Mouse (Mus musculus) frontal cortex, postnatal 25 days (tissue): ENCODE measurements at regions not wholly inside any gene's neighbourhood (a gene's known extent, or its start where the extent isn't known, plus 50 kb on each side); places are given as distances from the start of the nearest gene placed in this dataset.

ENCODE experiments used
- DNase-seq, 2 experiments: peaks; one replicate each; pipeline ENCODE4 v3.0.0; 2022; ENCODE audit warnings: low spot score in 2 of 2

DNA sequence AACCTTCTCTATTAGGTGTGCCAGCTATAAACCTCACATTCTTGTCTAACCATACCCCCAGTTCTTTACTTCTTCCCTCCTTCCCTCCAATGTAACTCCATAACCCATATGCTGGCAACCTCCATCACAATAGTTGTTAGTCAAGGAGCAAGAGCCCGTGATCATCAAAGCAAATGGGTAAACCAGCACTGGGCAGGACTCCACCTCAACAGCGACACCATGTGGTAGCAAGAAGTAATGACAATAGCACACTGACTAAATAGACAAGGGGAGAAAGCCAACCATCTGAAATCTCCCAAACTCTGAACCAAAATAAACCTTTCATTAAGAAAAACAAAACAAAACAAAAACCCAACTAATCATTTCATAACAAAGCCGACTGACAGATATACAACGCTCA is 297.8 kb downstream of the Psat1 start:
- DNase-seq: no peak

DNA sequence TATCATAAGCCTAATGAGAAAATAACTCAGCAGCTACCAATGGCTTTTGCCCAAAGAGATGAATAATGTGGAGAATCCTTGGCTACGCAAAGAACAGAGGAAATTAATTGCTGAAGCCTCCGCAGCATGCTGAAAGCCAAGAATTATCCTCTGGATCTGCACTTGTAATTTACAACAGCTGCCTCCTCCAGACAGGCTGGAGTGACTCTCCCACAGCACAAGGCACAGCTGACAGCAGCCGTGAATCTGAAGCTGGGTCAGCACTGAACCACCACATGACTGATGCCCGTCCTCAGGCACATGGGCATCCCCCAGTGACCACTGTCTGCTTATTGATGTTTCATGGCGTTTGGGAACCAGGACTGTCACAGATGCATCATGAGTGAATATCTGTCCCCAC is 299.8 kb downstream of the Psat1 start:
- DNase-seq: no peak

DNA sequence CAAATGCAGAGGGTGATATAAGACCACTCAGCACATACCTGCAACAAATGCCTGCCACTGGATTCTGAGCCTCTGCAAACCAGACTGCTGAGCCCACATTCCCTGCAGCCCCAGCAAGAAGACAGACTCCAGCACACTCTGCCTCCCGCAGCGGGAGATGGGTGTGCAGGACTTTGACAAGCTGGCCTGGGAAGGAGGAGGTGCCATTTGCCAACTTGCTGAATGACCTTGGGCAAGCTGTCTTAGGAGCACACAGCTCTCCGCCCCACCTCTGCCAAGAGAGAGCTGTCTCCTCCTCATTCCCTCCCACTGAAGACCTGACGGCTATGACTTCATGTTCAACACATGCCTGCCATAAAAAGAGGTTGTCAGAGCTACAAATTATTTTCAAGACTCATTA is 302.4 kb downstream of the Psat1 start:
- DNase-seq: no peak

DNA sequence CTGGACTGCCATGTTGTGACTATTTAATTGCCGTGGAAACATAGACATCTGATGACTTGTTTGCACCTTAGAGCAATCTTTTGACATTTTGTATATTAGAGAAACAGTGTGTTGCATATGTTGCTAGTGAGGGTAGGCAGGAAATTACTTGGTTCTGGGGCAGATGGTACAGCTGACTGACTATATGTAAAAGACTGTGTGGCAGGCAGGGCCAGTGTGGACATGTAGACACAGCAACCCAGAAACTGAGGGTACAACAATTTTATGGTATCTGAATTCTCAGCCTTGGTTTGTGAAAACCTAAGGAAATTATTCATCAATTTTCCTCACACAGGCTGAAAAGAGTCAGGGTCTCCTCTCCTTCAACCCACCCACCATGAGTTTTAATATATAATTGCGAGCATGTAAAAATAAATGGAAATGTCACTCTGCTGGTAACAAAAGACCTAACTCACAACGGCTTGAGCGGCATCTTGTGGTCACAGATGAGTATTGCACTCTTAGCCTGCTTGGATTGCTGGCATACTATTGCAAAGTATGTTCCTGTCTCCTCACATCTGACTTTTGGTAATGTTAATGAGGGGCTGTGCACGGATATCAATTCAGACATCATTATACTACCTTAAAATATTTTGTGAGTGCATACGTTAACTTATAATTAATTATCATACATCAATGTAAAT is 329.8 kb downstream of the Psat1 start:
- peak; percentile 52 to 59 for DNase-seq

DNA sequence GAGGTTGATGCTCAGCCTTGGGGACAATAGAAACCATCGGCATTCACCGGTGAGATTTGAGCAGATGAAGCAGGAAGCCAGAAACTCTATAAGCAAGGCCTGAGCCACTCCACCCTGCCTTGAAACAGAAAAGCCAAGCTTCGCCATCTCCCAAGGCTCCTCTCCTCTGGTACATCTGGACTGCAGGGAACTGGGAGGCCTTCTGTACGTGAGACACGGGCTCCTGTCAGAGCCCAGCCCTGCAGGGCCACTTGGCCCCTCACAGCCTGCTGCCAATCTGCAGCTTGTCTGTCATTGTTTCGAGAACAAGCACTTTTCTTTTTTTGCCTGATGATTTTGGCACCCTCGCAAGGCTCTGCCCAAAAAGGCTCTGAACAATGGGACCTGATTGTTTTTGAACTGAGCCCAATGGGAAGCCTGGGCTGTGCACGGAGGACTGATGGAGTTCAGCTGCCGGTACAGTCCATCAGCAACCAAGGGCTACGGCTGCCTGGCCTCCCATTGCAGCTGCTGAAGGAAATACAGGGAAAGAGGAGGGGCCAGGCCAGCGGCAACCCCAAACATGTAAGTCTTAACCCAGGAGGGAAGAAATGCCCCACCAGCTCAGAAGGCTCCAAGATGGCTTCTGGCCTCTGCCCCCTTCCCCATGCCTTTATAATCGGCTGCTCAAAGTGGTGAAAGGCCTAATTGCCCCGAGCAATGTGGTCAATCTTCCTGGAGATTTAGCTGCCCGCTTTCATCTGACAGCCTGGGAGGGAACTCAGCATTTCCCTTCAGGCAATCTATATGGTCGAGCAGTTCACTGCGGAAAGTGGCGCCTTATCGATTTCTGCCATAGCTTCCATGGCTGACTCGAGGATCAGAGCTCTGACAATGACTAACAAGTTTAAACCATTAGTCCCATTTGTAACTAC is 332.2 kb downstream of the Psat1 start:
- no peak for DNase-seq

DNA sequence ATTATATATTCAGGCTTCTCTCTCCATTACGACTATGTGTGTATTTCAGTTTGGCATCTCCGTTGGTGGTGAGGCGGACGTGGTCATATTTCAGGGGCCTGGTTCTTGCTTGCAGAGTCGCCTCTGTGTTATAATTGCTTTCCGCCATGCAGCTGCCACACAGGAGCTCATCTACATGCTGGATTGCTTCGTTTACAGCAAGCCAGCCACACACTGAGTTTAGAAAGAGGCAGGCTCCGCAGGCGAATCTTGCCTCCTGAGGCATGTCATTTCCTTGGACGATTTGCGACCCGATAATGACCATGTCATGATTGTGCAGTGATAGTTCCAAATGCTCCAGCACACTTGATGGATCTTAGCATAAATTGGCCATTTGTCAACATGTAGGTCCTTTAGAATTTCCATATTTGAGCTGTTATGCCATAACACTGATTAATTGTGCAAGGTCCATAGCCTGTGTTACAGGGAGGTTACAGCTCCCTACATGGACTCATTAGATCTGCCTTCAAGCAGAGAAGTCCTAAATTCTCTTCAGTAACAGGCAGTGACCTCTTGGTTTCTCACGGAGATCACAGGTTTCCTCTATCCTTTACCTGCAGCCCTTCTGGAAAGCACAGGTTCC is 335.9 kb downstream of the Psat1 start:
- DNase-seq: no peak

DNA sequence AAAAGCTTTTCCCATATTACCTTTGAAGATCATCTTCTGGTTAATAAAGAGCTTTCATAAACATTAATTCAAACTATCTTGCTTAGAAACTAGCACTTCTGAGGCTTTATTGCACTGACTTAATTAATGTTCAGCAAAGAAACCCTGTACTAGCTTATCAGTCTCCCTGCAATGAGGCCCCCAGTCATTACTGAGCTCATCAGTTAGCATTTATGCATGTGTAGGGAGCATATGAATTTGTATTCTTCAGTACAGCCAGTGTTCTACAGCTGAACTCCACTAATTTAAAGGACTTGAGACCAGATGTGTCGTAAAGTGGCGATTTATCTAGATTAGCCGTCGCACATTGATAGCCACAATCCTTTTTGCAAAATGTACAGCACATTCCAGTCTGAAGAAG is 340.7 kb downstream of the Psat1 start:
- no peak for DNase-seq

DNA sequence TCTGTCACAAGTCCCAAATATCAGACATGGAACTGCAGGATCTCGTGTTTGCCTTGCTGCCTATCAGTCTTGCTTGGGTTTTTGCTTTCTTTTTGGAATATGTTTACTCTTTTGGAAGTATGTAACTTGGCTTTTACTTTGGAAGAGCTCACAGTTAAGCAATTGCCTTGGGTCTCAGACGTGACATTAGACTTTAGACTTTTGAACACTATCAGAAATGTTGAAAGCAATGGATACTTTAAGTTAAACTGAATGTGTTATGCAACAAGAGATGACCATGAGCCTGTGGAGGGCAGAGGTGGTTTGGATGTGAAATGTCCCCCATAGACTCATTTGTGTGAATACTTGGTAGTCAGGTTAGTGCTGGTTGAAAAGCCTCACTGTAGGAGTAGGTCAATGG is 354.3 kb downstream of the Psat1 start:
- no peak for DNase-seq

DNA sequence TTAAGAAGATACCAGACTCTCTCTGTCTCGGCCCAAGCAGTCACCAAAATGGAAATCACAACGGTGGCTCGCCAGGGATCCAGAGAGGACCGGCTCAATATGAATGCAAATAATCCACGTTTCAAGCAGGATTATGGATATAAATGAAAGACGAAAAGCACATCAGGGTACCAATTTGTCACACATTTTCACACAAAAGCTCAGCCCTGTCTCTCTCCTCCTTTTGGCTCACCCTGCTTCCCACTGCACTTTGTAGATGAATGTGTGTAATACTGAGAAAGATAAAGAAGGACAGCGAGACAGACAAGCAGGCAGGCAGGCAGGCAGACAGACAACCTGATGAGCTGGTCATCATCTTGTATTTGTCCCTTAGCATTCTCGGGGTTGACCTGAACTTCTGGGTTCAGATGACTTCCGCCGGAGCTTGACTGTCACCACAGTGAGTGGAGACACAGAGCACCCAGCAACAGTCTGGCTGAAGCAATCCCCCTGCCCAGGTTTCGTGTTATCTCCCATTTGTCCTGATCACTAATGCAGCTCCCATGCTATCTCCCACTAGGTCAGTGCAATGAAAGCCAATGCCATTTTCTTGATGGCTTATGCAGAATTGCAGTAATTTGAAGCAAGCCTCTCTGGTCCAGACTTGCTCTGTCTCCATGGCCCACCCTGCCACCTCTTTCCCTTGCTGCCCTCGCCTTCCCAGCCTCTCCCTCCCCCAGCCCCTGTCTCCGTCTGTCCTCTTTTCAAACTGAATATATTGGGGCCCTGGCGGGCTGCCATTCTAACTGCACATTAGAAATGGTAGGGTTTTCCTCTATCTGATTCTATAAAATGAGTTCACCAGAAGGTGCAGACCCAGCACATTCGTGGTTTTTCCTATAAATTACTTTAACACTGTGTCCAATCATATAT is 363.1 kb downstream of the Psat1 start:
- no peak for DNase-seq

DNA sequence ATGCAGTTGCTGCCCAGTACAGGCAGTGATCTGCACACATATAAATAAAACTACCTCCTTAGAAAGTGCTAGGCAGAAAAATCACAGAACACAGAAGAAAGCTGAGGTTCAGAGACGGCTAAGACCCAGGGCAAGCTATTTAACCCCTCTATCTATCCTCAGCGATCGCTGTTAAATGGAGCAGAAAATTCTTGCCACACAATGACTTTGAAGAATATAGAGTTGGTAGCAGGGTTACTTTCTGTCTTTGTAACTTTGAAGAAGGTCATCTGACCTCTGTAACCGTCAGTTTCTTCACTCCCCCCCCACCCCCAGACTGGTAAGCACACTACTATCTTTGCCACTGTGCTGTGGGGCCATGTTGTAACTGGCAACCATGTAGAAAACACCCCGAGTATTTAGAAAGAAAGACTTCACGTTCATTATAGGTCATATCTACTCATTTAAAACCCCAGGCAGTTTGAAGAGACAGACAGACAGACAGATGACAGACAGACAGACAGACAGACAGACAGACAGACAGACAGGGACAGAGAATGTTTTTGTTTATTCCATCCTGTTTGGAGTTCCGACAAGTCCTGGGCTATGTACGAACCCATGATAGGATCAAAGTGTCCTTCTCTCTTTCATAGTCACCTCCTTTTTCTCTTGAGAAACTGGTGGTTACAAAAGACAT is 363.9 kb downstream of the Psat1 start:
- no peak for DNase-seq

DNA sequence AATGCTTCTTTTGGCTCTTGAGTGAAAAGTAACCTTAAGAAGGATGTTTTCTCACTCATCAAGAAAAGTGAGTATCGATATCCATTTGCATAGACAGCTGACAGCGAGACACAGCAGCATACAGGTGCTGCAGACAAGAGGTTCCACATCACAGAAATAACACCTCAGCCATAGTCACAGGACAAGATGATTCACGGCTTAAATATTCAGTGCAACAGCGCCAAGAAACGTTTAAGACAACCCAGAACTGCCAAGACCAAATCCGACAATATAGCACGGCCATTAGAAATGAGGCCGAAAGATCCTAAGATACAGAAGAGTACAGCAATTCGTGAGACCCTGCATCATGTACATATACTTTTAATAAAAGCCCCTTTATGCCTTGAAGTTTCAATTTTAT is 375.9 kb downstream of the Psat1 start:
- DNase-seq: no peak

DNA sequence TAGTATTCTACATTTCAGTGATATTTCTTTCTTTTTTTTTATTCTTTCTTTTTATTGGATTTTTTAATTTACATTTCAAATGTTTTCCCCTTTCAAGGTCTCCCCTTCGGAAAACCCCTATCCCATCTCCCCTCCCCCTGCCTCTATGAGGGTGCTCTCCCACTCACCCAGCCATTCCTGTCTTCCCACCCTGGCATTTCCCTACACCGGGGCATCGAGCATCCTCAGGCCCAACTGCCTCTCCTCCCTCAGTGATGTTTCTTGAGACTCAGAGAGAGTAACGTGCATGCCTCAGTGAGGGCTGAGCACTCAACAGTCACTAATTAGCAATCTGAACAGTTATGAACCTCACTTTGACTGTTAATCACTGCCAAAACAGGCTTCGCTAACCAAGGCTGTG is 385.6 kb downstream of the Psat1 start:
- DNase-seq: no peak

DNA sequence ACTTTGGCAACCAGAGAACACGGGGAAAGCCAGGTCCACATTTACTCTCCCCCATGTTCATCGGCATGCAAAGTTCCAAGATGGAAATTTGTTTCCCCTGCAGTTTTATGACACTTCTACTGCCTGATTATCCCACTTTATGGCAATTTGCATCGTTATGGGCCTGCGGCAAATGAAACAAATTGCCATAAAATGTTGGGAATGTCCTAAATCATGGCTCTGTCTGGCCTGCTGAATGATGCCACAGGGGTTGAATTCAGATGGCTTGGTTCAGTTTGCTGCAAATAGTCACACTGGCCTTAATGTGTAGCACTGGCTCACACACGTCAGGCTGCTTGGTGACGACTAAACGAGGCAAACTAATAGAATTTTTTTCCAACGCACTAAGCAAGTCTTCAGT is 393.2 kb downstream of the Psat1 start:
- no peak for DNase-seq

DNA sequence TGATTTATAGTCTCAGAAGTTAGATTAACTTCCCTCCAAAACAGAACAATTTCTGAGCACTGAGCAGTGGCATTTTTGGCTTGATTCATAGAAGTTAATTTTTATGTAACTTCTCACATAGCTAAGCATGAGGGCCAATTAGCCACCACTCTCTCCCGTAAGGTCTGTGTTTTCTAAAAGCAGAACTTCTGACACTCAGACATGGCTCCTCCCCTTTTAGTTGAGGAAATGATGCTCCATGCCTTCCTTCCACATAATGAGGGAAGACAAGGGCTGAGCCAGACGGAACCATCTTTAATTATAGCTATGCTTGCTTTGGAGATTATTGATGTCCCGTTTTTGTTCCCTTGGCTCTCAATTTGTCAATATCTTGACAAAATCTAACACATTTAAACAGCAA is 429.3 kb downstream of the Psat1 start:
- no peak for DNase-seq

DNA sequence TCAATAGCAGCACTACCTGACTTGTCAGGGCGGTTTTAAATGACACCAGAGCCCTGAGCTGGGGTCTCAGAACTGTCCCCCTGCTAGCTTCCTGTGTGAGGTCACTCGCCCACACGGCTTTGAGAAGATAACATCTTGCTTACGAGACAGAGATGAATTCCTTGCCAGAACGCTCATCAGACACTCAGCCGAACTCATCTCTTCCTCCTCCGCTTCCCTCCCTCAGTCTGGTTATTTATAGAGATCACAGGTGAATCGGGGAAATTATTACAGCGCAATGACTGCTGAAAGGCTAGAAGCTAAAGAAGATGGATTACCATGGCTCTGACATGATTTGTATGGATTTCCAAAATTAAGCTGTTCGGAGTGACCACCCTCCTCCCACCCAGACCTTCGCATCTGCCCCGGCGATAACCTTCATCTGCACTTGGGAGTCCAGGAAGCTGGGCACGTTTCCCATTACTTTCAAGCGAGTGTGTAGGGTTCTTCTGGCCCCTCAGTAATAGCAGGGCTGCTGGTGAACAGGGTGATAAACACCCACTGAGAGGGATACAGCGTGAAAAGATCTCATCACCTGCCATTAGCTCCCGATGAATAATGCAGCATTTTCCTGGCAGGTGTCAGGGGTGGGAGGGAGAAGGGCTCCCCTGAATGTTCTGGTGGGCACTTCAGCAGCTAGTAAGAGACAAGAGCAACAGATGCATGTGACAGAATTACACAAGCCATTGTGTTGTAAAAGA is 430.4 kb downstream of the Psat1 start:
- peak in 1 of 2 experiments; percentile 5 for DNase-seq

DNA sequence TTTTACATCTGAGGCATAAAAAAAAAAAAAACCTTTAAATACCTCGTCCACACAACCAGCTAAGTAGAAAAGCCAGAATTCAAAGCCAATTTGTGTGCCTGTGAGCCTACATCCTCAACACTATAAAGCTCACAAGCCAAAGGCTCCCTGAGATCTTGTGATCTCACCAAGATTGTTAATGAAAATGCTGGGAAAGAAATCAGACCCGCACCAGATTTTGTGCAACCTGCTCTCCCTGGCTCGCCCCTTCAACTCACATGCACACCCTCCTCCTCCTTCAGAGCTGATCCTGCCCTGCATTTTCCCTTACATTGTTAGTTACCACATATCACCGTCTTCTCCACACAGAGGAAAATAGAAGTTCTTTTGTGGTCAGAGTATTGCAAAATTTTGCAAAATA is 433.9 kb downstream of the Psat1 start:
- DNase-seq: no peak

DNA sequence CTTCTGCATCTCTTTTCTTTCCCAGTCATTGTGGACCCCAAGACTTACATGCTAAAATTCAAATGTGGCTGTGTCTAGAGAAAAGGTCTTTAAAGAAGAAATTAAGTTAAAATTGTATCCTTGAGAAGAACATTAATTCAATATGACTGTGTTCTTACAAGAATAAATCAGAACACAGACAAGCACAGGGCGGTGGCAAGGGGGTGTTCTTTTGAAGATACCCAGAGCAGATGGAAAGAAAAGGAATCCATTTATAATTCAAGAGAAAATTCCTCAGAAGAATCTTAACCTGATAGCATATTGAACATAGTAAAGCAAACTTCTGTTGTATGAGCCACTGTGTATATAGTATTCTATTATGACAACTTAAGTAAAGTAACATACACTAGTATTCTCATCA is 436.7 kb downstream of the Psat1 start:
- no peak for DNase-seq

DNA sequence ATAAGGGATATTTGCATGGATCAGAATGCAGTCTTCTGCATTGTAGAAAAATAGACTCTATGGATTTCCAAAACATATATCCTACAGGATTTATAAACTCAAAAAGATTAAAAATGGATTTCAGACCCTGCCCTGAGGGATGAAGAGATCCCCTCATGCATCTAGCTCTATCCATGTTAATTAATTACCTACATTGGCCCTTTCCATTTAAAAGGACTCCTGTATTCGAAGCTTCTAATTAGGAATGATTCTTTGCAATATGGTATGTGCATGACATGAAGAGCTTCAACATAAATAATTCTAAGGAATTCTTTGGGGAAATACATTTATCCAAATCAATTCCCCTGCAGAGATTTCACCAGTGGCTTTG is 444.2 kb downstream of the Psat1 start:
- DNase-seq: no peak

DNA sequence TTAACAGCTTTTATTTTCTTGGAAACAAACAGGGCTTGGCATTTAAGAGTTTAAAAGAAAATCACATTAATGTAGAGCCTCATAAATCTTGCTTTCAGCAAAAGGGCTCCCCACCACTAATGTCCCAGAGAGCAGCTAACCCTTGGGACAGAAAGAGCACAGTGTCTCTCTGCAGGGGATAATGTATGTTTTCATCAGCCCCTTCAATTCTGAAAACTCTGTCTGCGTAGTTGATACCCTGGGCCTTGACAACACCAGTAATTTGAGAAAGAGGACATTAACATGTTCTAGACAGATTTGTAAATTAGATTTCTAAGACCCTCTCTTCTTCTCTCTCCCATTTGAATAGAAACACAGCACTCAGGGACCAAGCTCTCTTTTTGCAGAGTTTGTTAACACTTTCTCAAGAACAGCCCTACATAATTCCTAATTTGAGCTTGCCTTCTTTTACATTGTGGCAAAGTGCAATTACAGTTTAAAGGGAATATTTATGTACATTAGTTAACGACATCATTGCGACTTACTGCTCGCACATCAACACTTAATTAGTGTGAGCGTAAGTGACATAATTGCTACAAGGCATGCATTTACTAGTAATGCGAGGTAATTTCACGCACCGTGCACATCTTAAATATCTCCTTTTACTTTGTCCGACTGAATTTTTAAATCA is 444.7 kb downstream of the Psat1 start:
- no peak for DNase-seq

DNA sequence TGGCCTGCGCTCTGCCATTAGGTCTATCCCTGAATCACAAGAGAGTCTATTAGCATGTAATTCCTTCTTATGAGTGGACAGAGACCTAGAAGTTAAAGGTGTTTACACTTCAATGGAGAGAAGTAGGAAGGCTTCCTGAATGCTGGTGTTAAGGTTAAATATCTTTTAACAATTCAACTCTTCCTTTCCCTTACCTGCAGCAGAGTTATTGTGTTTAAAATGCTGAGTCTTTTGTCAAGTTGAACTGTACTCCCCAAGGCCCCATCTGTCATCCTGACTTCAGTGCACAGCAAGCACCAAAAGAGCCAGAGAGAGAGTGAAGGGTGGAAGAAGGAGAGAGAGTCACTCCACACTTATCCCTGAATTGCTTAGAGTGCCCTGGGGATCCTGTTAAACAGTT is 451.6 kb downstream of the Psat1 start:
- no peak for DNase-seq
